Mouse (Mus musculus) hindbrain, embryonic 16.5 days (tissue): Measurements from ENCODE around the gene Slc17a5. TPM values are rescaled to one million over a fixed set of nuclear protein-coding genes. Genes with fewer than 3 reads are reported as not detected.
A peak's percentile ranks its signal among the peaks of the same experiment; 100 is the strongest.
"Not testable (repeated sequence)": the region's sequence is repeated elsewhere in the genome, so short reads cannot be mapped to it uniquely, and the experiment has no call there.

Experiments used
- ATAC-seq: fragments of 200-750 bp; cut with Nextera tagmentation; 2 replicates; pipeline ENCODE4 v1.8.0; 2017; ENCODE audit warnings: moderate TSS enrichment, moderate library complexity
- H3K27ac ChIP-seq: fragments of 300-500 bp; sonication (generic); 2 replicates; pipeline ENCODE4 v1.5.1; 2014; ENCODE audit warnings: low read depth, mild to moderate bottlenecking, control low read depth, low read length, moderate library complexity
- H3K27me3 ChIP-seq: fragments of 300-500 bp; sonication (generic); replicated peaks from 2 replicates; pipeline ENCODE4 v1.6.1; 2014; ENCODE audit warnings: low read length; ENCODE audit not compliant: control insufficient read depth, insufficient read depth
- H3K36me3 ChIP-seq: fragments of 300-500 bp; sonication (generic); 2 replicates; pipeline ENCODE4 v1.6.1; 2014; ENCODE audit warnings: mild to moderate bottlenecking, low read length, moderate library complexity, mixed read lengths; ENCODE audit not compliant: control insufficient read depth, insufficient read depth
- H3K4me1 ChIP-seq: fragments of 300-500 bp; sonication (generic); 2 replicates; pipeline ENCODE4 v1.6.1; 2014; ENCODE audit warnings: low read depth, low read length; ENCODE audit not compliant: control insufficient read depth, insufficient read depth
- H3K4me2 ChIP-seq: fragments of 300-500 bp; sonication (generic); 2 replicates; pipeline ENCODE4 v1.6.1; 2014; ENCODE audit warnings: mild to moderate bottlenecking, low read length, control low read depth, moderate library complexity
- H3K4me3 ChIP-seq: fragments of 300-500 bp; sonication (generic); 2 replicates; pipeline ENCODE4 v1.5.1; 2014; ENCODE audit warnings: mild to moderate bottlenecking, low read length, control low read depth, moderate library complexity
- H3K9ac ChIP-seq: fragments of 300-500 bp; sonication (generic); 2 replicates; pipeline ENCODE4 v1.6.1; 2014; ENCODE audit warnings: low read depth, mild to moderate bottlenecking, control low read depth, low read length, moderate library complexity
- H3K9me3 ChIP-seq: fragments of 300-500 bp; sonication (generic); 2 replicates; pipeline ENCODE4 v1.6.1; 2014; ENCODE audit warnings: mild to moderate bottlenecking, low read length, moderate library complexity; ENCODE audit not compliant: control insufficient read depth
- WGBS: fragments of 180-500 bp; shearing (Covaris S2); extraction: QIAGEN DNeasy Blood & Tissue Kit; methylation state at CpG from one replicate; pipeline ENCODE4 v1.1.7; 2014; 5-methylcytosine and 5-hydroxymethylcytosine counted together
- polyA plus RNA-seq: library from polyadenylated mRNA; unstranded; fragments of >200 nt; fragmentation: Nextera tagmentation; extraction: Ambion mirVana; gene quantifications from 2 replicates; pipeline ENCODE4 v1.2.1, GENCODE M21; 2015

Gene Slc17a5
- polyA plus RNA-seq, 1 experiment from 2014 or later = 15.8 TPM

DNA sequence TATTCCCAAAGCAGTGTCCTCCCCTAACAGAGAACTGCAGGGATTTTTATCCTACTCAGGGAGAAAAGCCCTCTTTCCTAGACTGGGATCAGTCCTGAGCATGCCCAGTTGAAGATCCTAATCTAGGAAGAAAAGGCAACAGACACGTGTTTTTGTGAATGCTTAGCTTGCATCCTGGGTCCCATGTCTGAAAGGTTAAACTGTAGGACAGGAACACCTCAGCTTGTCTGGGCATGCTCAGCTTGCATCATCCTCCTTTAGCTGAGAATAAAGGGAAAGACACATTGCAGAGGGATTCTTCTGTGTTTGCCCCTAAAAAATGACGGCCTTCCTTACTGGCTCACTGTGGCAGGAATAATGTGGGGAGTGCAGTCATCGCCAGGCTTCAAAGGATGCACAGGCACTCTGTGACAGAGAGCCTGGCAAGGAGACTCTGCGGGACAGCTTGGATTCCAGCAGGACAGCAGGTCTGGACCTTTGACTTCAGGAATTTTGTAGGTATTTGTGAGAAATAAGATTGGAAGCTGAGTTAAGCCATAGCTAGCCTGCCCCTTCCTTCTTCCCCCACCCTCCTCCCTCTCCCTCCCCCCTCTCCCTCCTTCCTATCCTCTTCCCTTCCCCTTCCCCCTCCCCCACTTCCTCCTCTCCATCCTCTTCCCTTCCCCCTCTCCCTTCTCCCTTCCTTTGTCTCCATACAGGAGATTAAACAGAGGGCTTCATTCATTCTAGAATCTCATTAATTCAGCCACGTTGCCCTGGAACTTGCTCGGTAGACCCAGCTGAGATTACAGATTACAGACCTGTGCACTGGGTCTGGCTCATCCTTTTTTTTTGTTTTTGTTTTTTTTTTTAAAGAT is 84.4 kb downstream of the Slc17a5 start:
- ATAC-seq = peak; percentile 76

GRCm38 (mm10) chr9:78501284-78501683 is 86.6 kb downstream of the Slc17a5 start:
- Histone ChIP-seq H3K4me1 (peaks cover 21% of the 10 kb centered on the region), H3K27ac (no peak overlapping the region), H3K27me3 (no peaks in the 10 kb centered on the region), H3K36me3 (no peaks in the 10 kb centered on the region), H3K4me2 (no peak overlapping the region), H3K4me3 (no peak overlapping the region), H3K9me3 (no peaks in the 10 kb centered on the region), H3K9ac (no peak overlapping the region)
- WGBS = 54% methylated on average over 4 of the region's 4 CpGs
- peak; percentile 48 for ATAC-seq

More for the DNA sequence above, 84.4 kb downstream of the Slc17a5 start:
- Histone ChIP-seq H3K4me2 (peak overlapping the region; percentile 45), H3K9me3 (no peaks in the 10 kb centered on the region), H3K27ac (peak overlapping the region; percentile 68), H3K9ac (peak overlapping the region; percentile 28), H3K4me3 (peak overlapping the region; percentile 15; the same call in 1 of the 2 replicates), H3K4me1 (peaks cover 21% of the 10 kb centered on the region), H3K27me3 (no peaks in the 10 kb centered on the region), H3K36me3 (no peaks in the 10 kb centered on the region)
- WGBS = 5% methylated on average over 6 of the region's 6 CpGs

DNA sequence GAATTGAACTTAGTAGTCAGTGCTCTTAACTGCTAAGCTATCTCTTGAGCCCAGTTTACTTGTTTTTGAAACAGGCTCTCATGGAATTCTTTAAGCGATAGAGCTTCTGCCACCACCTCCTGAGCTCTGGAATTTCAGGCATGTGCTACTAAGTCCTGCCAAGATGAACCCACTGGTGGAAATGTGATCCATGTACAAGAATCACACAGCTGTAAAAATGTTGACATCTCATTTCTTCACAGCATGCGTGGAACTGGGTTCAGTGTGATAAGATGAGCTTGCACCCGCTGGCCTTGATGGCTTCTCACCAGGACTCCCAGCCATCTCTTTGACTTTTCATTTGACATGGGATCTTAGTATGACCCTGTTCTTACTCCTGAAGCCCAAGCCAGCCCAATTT is 87.5 kb downstream of the Slc17a5 start:
- 71% methylated on average over 3 of the region's 3 CpGs for WGBS
- no peak for ATAC-seq

DNA sequence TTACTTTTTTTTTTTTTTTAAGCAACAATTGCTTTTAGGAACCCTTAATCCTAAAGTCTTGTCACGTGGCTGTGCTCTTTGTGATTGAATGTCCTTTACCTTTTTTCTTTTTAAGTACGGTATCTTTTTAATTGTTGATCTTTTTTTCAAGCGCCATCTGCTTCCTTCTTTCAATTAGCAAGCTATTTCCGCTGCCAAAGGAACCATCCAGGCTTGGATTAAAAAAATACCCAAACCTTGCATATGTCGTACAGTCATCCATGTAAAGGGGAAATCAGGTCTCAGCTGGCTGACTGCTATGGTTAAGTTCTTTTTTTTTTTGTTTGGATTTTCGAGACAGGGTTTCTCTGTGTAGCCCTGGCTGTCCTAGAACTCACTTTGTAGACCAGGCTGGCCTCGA is 94.7 kb downstream of the Slc17a5 start:
- ATAC-seq = no peak
- no peak overlapping the region for H3K4me3 ChIP-seq
- no peaks in the 10 kb centered on the region for H3K9me3 ChIP-seq
- no peak overlapping the region for H3K4me2 ChIP-seq
- no peaks in the 10 kb centered on the region for H3K27me3 ChIP-seq
- no peak overlapping the region for H3K9ac ChIP-seq
- H3K27ac ChIP-seq = no peak overlapping the region
- 82% methylated on average over 7 of the region's 7 CpGs for WGBS
- peaks cover 3% of the 10 kb centered on the region; the same call in 1 of the 2 replicates for H3K4me1 ChIP-seq
- H3K36me3 ChIP-seq = no peaks in the 10 kb centered on the region

More for the DNA sequence above, 87.5 kb downstream of the Slc17a5 start:
- Histone ChIP-seq H3K4me3 (no peak overlapping the region), H3K9me3 (no peaks in the 10 kb centered on the region), H3K4me1 (peaks cover 21% of the 10 kb centered on the region), H3K27me3 (no peaks in the 10 kb centered on the region), H3K9ac (no peak overlapping the region), H3K27ac (no peak overlapping the region), H3K36me3 (no peaks in the 10 kb centered on the region), H3K4me2 (no peak overlapping the region)

DNA sequence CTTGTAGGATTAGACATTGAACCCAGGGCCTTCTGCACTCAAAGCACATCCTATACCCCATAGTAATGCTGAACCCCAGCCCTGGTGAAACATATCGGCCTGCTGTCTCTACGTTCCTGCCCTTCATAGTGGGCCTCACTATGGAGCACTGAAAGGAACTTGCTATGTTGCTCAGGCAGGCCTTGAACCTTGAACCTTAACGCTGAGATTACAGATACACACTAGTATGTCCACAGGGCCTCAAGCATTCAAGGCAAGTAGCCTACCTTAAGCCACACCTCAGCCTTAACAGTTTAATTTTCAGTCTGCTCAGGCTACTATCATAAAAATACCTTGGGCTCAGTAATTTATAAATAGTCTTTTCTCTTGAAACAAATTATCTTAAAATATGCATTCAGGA is 95.6 kb downstream of the Slc17a5 start:
- Histone ChIP-seq H3K27ac (no peak overlapping the region), H3K27me3 (no peaks in the 10 kb centered on the region), H3K9me3 (no peaks in the 10 kb centered on the region), H3K9ac (no peak overlapping the region), H3K4me1 (peaks cover 3% of the 10 kb centered on the region; the same call in 1 of the 2 replicates), H3K4me2 (no peak overlapping the region), H3K4me3 (no peak overlapping the region), H3K36me3 (no peaks in the 10 kb centered on the region)
- no peak for ATAC-seq
- WGBS = 96% methylated on average over 3 of the region's 3 CpGs

- H3K27me3 ChIP-seq = no peaks in the 10 kb centered on the region
- H3K4me1 ChIP-seq = peaks cover 3% of the 10 kb centered on the region; the same call in 1 of the 2 replicates
- no peak overlapping the region for H3K4me2 ChIP-seq
- H3K9ac ChIP-seq = no peak overlapping the region
- no peak overlapping the region for H3K27ac ChIP-seq
- H3K36me3 ChIP-seq = no peaks in the 10 kb centered on the region
- ATAC-seq = no peak
- 81% methylated on average over 3 of the region's 3 CpGs for WGBS
- H3K9me3 ChIP-seq = no peaks in the 10 kb centered on the region
- H3K4me3 ChIP-seq = no peak overlapping the region
Measured at GRCm38 (mm10) chr9:78491169-78491568, 96.7 kb downstream of the Slc17a5 start.

- peak within 1 kb of the TSS; percentile 40 for H3K4me3 ChIP-seq
- no peaks in the 10 kb centered on the region for H3K36me3 ChIP-seq
- H3K9ac ChIP-seq = peak within 1 kb of the TSS; percentile 60
- ATAC-seq = peak; percentile 67
- H3K27me3 ChIP-seq = no peaks in the 10 kb centered on the region
- peak within 1 kb of the TSS; percentile 67 for H3K4me2 ChIP-seq
- WGBS = 2% methylated on average over 16 of the region's 20 CpGs
- H3K27ac ChIP-seq = no peak within 1 kb of the TSS; the same call in 1 of the 2 replicates
- H3K9me3 ChIP-seq = no peaks in the 10 kb centered on the region
- H3K4me1 ChIP-seq = peaks cover 3% of the 10 kb centered on the region; the same call in 1 of the 2 replicates
Measured at GRCm38 (mm10) chr9:78488890-78489420, 98.9 kb downstream of the Slc17a5 start, which contains the start of gene Eef1a1. Gene Eef1a1, minus strand, starts transcription at chr9:78489151.

GRCm38 (mm10) chr9:78488021-78488420 is 99.8 kb downstream of the Slc17a5 start:
- WGBS = 96% methylated on average over 5 of the region's 5 CpGs
- H3K4me1 ChIP-seq, H3K4me2 ChIP-seq, H3K27me3 ChIP-seq, ATAC-seq, H3K9ac ChIP-seq, H3K27ac ChIP-seq, H3K9me3 ChIP-seq, H3K36me3 ChIP-seq, H3K4me3 ChIP-seq: not testable (repeated sequence)
